Mouse (Mus musculus): Measurements from ENCODE around the gene Lin9. TPM values are rescaled to one million over a fixed set of nuclear protein-coding genes. Genes with fewer than 3 reads are reported as not detected.

Lin9 gene
- polyA plus RNA-seq, 1 experiment from 2014 or later, result 5.6 TPM

DNA sequence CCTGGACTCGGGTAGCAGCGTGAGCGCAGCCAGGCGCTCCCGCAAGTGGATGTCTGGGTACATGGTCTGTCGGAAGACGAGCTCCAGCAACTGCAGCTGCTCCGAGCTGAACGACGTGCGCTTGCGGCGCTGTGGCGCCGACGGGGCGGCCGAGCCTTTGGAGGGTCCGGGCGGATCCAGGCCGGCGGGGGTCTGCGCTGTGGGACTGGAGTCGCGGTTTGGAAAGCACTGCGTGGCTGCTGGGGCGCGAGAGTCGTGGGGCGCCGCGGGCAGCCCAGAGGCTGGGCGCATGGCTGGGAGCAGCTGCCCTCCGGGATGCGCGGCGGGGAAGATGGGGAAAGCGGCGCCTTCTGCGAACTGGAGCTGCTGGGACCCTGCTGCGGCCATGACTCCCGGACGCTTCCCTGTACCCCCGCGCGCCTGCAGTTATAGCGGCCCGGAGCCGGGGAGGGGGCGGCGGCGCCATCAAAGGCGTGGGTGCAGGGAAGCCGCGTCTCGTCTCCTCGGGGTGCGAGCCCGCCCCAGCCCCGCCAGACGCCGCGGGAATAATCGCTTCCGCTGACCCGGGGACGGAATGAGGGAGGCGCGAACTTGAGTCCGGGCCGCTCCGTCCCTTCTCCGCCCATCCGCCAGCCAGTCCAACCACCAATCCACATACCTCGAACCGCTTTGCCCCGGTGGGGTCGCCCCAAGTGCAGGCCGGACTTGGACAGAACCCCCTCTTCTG, 55.8 kb downstream of the Lin9 start, which contains the start of gene Mixl1:
TSS of gene Mixl1 (minus strand) at position 409 of the 727 bp plus-strand sequence.
- Histone ChIP-seq H3K36me3 (ENCODE audit: insufficient read depth, low read length) (no peaks in the 10 kb centered on the region), H3K9me3 (ENCODE audit: low read length) (no peaks in the 10 kb centered on the region), H3K9ac (replicated peaks; ENCODE audit: low read depth) (no peak within 1 kb of the TSS), H3K4me2 (replicated peaks; ENCODE audit: low read depth, low read length) (peak within 1 kb of the TSS; percentile 61), H3K27ac (ENCODE audit: low read length) (no peak within 1 kb of the TSS), H3K4me3 (ENCODE audit: low read depth, low read length) (peak within 1 kb of the TSS; percentile 33), H3K27me3 (replicated peaks; ENCODE audit: insufficient read depth, low read length) (peaks cover 23% of the 10 kb centered on the region; the same call in 1 of the 2 replicates), H3K4me1 (ENCODE audit: insufficient read depth, low read depth, low read length) (no peaks in the 10 kb centered on the region)
- WGBS, result 1% methylated on average over 51 of the region's 79 CpGs
- TF ChIP-seq CTCF (IDR thresholded peaks at IDR 0.05) (no peak), EP300 (IDR thresholded peaks at IDR 0.05) (no peak)
- peak; percentile 32 for ATAC-seq
- DNase-seq (ENCODE audit: low spot score), result peak; percentile 15

DNA sequence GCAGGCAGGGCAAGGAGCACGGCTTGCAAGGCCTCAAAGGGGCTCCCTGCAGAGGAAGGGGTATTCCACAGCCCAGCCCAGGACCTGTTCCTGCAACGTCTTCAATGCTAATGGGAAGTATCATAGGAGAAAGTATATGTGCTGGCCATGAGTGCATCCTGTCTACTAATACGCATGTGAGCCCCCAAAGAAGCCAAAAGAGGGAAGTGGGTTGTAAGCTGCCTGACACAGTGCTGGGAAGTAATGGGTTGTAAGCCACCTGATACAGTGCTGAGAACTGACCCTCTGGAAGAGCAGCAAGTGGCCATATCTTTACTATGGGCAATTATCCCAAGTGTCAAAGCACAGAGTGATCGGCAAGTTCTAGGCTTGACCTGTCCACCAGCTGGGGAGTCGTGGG, 57.1 kb downstream of the Lin9 start:
- Histone ChIP-seq H3K4me1 (ENCODE audit: insufficient read depth, low read depth, low read length) (no peaks in the 10 kb centered on the region), H3K4me3 (ENCODE audit: low read depth, low read length) (no peak overlapping the region), H3K27ac (ENCODE audit: low read length) (no peak overlapping the region), H3K9ac (replicated peaks; ENCODE audit: low read depth) (no peak overlapping the region), H3K9me3 (ENCODE audit: low read length) (no peaks in the 10 kb centered on the region), H3K4me2 (replicated peaks; ENCODE audit: low read depth, low read length) (no peak overlapping the region), H3K36me3 (ENCODE audit: insufficient read depth, low read length) (no peaks in the 10 kb centered on the region), H3K27me3 (replicated peaks; ENCODE audit: insufficient read depth, low read length) (peaks cover 23% of the 10 kb centered on the region; the same call in 1 of the 2 replicates)
- no peak for TF ChIP-seq CTCF (IDR thresholded peaks at IDR 0.05)
- no peak for DNase-seq (ENCODE audit: low spot score)
- WGBS, result 65% methylated on average over 5 of the region's 5 CpGs
- no peak for ATAC-seq

DNA sequence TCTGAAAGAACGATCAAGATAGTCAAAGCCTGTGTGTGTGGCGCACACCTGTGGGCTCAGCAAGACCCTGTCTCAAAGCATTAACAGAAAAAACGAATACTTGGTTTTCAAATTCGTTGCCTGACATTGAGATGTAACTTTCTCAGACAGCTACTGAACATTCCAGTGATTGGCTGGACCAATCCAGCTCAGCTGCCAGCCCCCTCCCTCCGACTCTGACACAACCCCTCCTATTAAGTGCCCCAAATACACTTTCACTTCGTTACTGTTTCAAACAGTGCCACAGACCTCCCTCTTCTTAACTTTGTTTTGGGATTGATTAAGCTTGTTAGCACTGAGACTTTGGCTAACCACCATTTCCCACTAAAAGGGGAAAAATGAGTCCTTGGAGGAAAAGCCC, 62.5 kb downstream of the Lin9 start:
- Histone ChIP-seq H3K36me3 (ENCODE audit: insufficient read depth, low read length) (no peaks in the 10 kb centered on the region), H3K4me3 (ENCODE audit: low read depth, low read length) (peak overlapping the region; percentile 20), H3K9me3 (ENCODE audit: low read length) (no peaks in the 10 kb centered on the region), H3K4me2 (replicated peaks; ENCODE audit: low read depth, low read length) (peak overlapping the region; percentile 43), H3K9ac (replicated peaks; ENCODE audit: low read depth) (no peak overlapping the region), H3K4me1 (ENCODE audit: insufficient read depth, low read depth, low read length) (no peaks in the 10 kb centered on the region), H3K27me3 (replicated peaks; ENCODE audit: insufficient read depth, low read length) (0 out of 2 replicates have a peak, but pooled peaks cover 4% of the 10 kb centered on the region), H3K27ac (ENCODE audit: low read length) (no peak overlapping the region)
- TF ChIP-seq EP300 (IDR thresholded peaks at IDR 0.05), result no peak
- no peak for TF ChIP-seq CTCF (IDR thresholded peaks at IDR 0.05)
- ATAC-seq (peak; percentile 75), DNase-seq (ENCODE audit: low spot score) (peak; percentile 63)
- WGBS, result 30% methylated on average over 6 of the region's 6 CpGs

DNA sequence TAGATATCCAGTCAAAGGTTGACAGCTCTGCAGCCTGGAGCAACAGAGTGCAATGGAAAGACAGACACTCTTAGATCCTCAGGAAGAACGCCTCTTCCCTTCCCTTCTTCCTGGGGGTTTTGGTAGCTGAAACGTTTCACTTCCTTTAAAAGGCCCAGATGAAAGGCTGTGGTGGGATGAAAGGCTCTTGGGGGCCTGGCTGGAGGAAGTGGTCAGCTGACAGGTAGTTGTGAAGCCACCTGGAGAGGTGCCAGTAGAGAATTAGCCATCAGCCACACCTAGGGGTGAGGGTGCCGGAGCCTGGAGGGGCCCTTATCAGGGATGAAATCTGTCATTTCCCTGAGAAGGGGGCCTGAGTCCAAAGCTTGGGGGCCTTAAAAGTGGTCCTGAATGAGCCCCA, 66.4 kb downstream of the Lin9 start:
- Histone ChIP-seq H3K4me2 (replicated peaks; ENCODE audit: low read depth, low read length) (no peak overlapping the region), H3K27me3 (replicated peaks; ENCODE audit: insufficient read depth, low read length) (no peaks in the 10 kb centered on the region), H3K27ac (ENCODE audit: low read length) (no peak overlapping the region), H3K4me3 (ENCODE audit: low read depth, low read length) (no peak overlapping the region), H3K4me1 (ENCODE audit: insufficient read depth, low read depth, low read length) (0 out of 2 replicates have a peak, but pooled peaks cover 3% of the 10 kb centered on the region), H3K36me3 (ENCODE audit: insufficient read depth, low read length) (no peaks in the 10 kb centered on the region), H3K9ac (replicated peaks; ENCODE audit: low read depth) (no peak overlapping the region), H3K9me3 (ENCODE audit: low read length) (no peaks in the 10 kb centered on the region)
- ATAC-seq, result no peak
- 32% methylated on average over 3 of the region's 3 CpGs for WGBS
- TF ChIP-seq CTCF (IDR thresholded peaks at IDR 0.05) (no peak), EP300 (IDR thresholded peaks at IDR 0.05) (no peak)
- DNase-seq (ENCODE audit: low spot score), result no peak

DNA sequence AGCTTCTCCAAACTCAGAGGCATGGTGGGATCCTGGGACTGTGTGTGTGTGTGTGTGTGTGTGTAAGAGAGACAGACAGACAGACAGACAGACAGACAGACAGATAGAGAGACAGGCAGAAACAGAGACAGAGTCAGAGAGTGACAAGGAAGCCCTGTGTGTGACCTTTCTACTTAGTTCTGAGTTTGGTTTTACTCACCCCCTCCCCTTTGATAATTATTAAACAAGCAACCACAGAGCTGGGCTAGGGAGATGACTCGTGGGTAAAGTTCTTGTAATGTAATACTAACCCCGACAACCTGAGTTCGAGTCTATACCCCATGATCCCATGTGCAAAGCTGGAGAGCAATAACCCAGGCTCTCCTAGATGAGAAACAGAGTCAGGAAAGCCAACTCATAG, 66.9 kb downstream of the Lin9 start:
- ATAC-seq (no peak), DNase-seq (ENCODE audit: low spot score) (no peak)
- Histone ChIP-seq H3K9ac (replicated peaks; ENCODE audit: low read depth) (no peak overlapping the region), H3K27ac (ENCODE audit: low read length) (no peak overlapping the region), H3K4me2 (replicated peaks; ENCODE audit: low read depth, low read length) (no peak overlapping the region), H3K4me1 (ENCODE audit: insufficient read depth, low read depth, low read length) (0 out of 2 replicates have a peak, but pooled peaks cover 3% of the 10 kb centered on the region), H3K4me3 (ENCODE audit: low read depth, low read length) (no peak overlapping the region), H3K9me3 (ENCODE audit: low read length) (no peaks in the 10 kb centered on the region), H3K36me3 (ENCODE audit: insufficient read depth, low read length) (no peaks in the 10 kb centered on the region), H3K27me3 (replicated peaks; ENCODE audit: insufficient read depth, low read length) (no peaks in the 10 kb centered on the region)
- WGBS, result 55% methylated on average over 3 of the region's 3 CpGs
- TF ChIP-seq EP300 (IDR thresholded peaks at IDR 0.05) (no peak), CTCF (IDR thresholded peaks at IDR 0.05) (no peak)

DNA sequence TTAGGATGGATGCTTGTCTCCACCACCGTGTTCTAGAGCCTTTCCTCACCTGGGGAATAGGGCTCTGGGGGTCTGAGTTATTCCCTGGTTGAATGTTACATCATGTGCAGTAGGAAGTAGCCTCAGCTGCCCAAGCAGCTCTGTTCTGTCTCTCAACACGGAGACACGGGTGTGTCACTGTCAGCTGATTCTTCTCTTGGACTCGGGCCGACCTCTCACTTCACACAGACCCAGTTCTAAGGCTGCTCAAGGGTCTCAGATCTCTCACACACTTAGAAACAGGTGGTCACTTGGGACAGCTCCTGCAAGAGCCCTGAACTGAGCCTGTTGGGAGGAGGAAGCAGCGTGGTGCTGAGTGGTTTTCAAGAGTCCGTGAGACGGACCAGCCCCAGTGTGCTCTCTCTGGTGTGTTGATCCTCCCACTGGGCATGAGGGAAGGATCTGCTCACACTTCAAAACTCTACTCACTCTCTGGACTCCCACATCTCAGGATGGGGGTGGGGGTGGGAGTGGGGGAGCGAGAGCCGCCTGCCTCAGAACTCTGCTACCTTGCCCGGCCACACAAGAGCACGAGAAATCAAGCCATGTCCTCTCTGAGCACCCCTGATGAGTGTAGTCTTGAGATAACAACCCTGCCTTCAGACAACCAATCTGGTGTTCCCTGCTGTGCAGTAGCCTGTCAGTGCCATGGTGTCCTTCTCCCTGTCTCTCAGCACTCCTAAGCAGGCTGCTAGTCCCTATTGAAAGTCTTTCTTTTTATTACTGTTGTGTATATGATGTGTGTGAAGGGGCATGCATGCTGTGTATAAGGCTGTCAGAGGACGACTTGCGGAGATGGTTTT, 68.2 kb downstream of the Lin9 start:
- H3K4me1 ChIP-seq (ENCODE audit: insufficient read depth, low read depth, low read length), result 0 out of 2 replicates have a peak, but pooled peaks cover 3% of the 10 kb centered on the region
- no peaks in the 10 kb centered on the region for H3K27me3 ChIP-seq (replicated peaks; ENCODE audit: insufficient read depth, low read length)
- H3K36me3 ChIP-seq (ENCODE audit: insufficient read depth, low read length), result no peaks in the 10 kb centered on the region
- no peaks in the 10 kb centered on the region for H3K9me3 ChIP-seq (ENCODE audit: low read length)
- H3K4me2 ChIP-seq (replicated peaks; ENCODE audit: low read depth, low read length), result 0 out of 2 replicates have a peak overlapping the region, but pooled peaks have one; percentile 5
- DNase-seq (ENCODE audit: low spot score), result peak; percentile 58
- H3K27ac ChIP-seq (ENCODE audit: low read length), result no peak overlapping the region
- no peak for TF ChIP-seq EP300 (IDR thresholded peaks at IDR 0.05)
- no peak for TF ChIP-seq CTCF (IDR thresholded peaks at IDR 0.05)
- H3K9ac ChIP-seq (replicated peaks; ENCODE audit: low read depth), result no peak overlapping the region
- ATAC-seq, result peak; percentile 80
- 28% methylated on average over 14 of the region's 14 CpGs for WGBS
- H3K4me3 ChIP-seq (ENCODE audit: low read depth, low read length), result no peak overlapping the region

Data from lung, postnatal 0 days (tissue).